Mouse (Mus musculus) testis, adult 2 months (tissue): ENCODE data around the gene Rhox12. TPM values are rescaled to one million over a fixed set of nuclear protein-coding genes. Genes with fewer than 3 reads are reported as not detected.

Source experiments
- H3K27ac ChIP-seq: fragments of 200-500 bp; 2 replicates; pipeline ENCODE4 v1.5.1; 2012; ENCODE audit warnings: low read depth, low read length; ENCODE audit not compliant: control insufficient read depth, insufficient read depth
- H3K27me3 ChIP-seq: fragments of 200-500 bp; 2 replicates; pipeline ENCODE4 v1.6.1; 2012; ENCODE audit warnings: mild to moderate bottlenecking, low read length, moderate library complexity; ENCODE audit not compliant: control insufficient read depth, insufficient read depth
- H3K36me3 ChIP-seq: fragments of 200-500 bp; 2 replicates; pipeline ENCODE4 v1.6.1; 2012; ENCODE audit warnings: mild to moderate bottlenecking, low read length; ENCODE audit not compliant: control insufficient read depth, insufficient read depth
- H3K4me1 ChIP-seq: fragments of 200-500 bp; 2 replicates; pipeline ENCODE4 v1.6.1; 2012; ENCODE audit warnings: low read length; ENCODE audit not compliant: control insufficient read depth, insufficient read depth
- H3K4me3 ChIP-seq: fragments of 200-500 bp; 2 replicates; pipeline ENCODE4 v1.5.1; 2012; ENCODE audit warnings: low read depth, mild to moderate bottlenecking, low read length, moderate library complexity, mixed read lengths; ENCODE audit not compliant: control insufficient read depth
- CTCF ChIP-seq: fragments of 200-500 bp; IDR thresholded peaks from 2 replicates; pipeline ENCODE4 v1.5.1; 2012; ENCODE audit warnings: low read depth, mild to moderate bottlenecking, inconsistent platforms, low read length, moderate library complexity; ENCODE audit not compliant: control insufficient read depth, insufficient read depth, insufficient replicate concordance
- POLR2A ChIP-seq: fragments of 200-500 bp; IDR thresholded peaks from 2 replicates; pipeline ENCODE4 v1.6.1; 2012; ENCODE audit warnings: low read depth, mild to moderate bottlenecking, inconsistent platforms, low read length, moderate library complexity; ENCODE audit not compliant: control insufficient read depth
- polyA plus RNA-seq: library from polyadenylated mRNA; depleted of rRNA; stranded (reverse); fragments of >200 nt; gene quantifications from 2 replicates; pipeline ENCODE4 v1.2.3, GENCODE M21; 2012; rRNA removed

The Rhox12 gene
- polyA plus RNA-seq, result not detected in 2 replicates

DNA sequence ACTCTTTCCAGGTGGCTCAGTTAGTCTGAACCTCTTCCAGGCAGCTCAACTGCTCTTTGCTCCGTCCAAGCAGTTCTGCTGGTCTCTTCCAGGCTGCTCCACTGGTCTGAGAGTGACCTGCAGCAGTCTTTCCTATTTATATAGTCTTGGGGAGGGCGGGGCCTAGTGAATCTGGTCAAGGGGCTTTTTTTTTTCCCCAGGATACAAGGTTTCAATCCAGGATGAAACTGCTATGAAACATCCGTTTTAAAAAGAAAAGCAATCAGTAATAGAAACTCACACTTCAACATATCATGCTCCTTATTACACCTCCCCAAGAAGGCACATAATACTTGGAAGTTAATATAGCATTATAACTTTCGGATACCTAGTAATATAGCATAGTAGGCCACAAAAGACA, at the start of gene Rhox12:
Gene Rhox12, minus strand, starts transcription at position 101 of the 400 bp plus-strand sequence.
- Histone ChIP-seq H3K27ac (no peak within 1 kb of the TSS), H3K4me1 (peaks cover 4% of the 10 kb centered on the region), H3K36me3 (no peaks in the 10 kb centered on the region), H3K27me3 (no peaks in the 10 kb centered on the region), H3K4me3 (no peak within 1 kb of the TSS)
- TF ChIP-seq CTCF (no peak), POLR2A (no peak)

DNA sequence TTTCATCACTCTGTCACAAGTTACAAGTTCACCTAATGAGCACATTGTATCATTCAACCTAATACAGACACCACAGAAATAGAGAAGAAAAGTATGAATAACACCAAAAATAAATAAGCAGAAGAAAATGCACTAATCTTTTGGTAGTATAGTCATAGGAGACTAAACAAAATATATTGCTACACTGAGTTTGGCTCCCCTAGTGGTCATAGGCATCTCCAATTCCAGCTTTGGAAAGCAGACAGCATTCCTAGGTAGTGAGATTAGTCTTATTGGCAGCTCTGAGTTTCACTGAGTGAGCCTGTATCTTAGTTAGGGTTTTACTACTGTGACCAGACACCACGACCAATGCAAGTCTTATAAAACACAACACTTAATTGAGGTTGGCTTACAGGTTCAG, 48.4 kb upstream of the Rhox12 start:
- H3K27ac ChIP-seq, result no peak overlapping the region
- H3K27me3 ChIP-seq, result no peaks in the 10 kb centered on the region
- H3K4me1 ChIP-seq, result no peaks in the 10 kb centered on the region
- TF ChIP-seq CTCF, result no peak
- TF ChIP-seq POLR2A, result no peak
- H3K4me3 ChIP-seq, result no peak overlapping the region
- H3K36me3 ChIP-seq, result no peaks in the 10 kb centered on the region

DNA sequence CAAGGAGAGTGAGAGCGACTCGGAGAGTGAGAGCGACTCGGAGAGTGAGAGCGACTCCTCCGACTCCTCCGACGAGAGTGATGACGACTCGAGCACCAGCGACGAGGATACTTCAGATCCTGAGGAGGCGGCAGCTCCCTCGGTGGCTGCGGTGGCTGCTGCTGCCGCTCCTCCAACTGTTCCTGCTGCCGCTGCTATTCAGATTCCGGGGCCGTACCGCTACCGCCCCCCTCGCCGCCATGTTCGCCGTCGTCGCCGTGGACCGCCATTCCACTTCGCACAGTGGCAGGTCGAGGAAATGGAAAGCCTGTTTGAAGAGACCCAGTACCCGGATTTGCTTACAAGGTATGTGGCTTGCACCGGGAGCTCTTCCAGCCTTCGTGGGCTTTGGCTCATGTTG, 10.8 kb upstream of the Rhox12 start:
- peak overlapping the region; percentile 93 for H3K4me3 ChIP-seq
- H3K27me3 ChIP-seq, result no peaks in the 10 kb centered on the region
- no peaks in the 10 kb centered on the region for H3K4me1 ChIP-seq
- TF ChIP-seq CTCF (no peak), POLR2A (no peak)
- no peaks in the 10 kb centered on the region for H3K36me3 ChIP-seq
- peak overlapping the region; percentile 87 for H3K27ac ChIP-seq

GRCm38 (mm10) chrX:38120982-38121381, 10.3 kb upstream of the Rhox12 start, which contains the start of gene Rhox13:
Gene Rhox13 (plus strand): TSS chrX:38121219.
- no peaks in the 10 kb centered on the region for H3K36me3 ChIP-seq
- H3K4me1 ChIP-seq, result no peaks in the 10 kb centered on the region
- no peak for TF ChIP-seq CTCF
- peak; percentile 47; the same call in 1 of the 2 replicates for TF ChIP-seq POLR2A
- H3K27ac ChIP-seq, result peak within 1 kb of the TSS; percentile 87
- no peaks in the 10 kb centered on the region for H3K27me3 ChIP-seq
- peak within 1 kb of the TSS; percentile 93 for H3K4me3 ChIP-seq

GRCm38 (mm10) chrX:38085041-38085440, 25.7 kb downstream of the Rhox12 start, which contains the start of gene Rhox11:
Gene Rhox11 (minus strand): TSS chrX:38085141.
- Histone ChIP-seq H3K36me3 (no peaks in the 10 kb centered on the region), H3K4me3 (peak within 1 kb of the TSS; percentile 80), H3K4me1 (peaks cover 3% of the 10 kb centered on the region; the same call in 1 of the 2 replicates), H3K27me3 (no peaks in the 10 kb centered on the region), H3K27ac (peak within 1 kb of the TSS; percentile 58)
- TF ChIP-seq CTCF (no peak), POLR2A (no peak)

GRCm38 (mm10) chrX:38084226-38084625, 26.5 kb downstream of the Rhox12 start:
- Histone ChIP-seq H3K27me3 (no peaks in the 10 kb centered on the region), H3K4me1 (peaks cover 3% of the 10 kb centered on the region; the same call in 1 of the 2 replicates), H3K36me3 (no peaks in the 10 kb centered on the region), H3K4me3 (peak overlapping the region; percentile 80), H3K27ac (no peak overlapping the region; the same call in 1 of the 2 replicates)
- TF ChIP-seq CTCF, result peak; percentile 72; the same call in 1 of the 2 replicates
- no peak for TF ChIP-seq POLR2A

- no peaks in the 10 kb centered on the region for H3K4me1 ChIP-seq
- no peak within 1 kb of the TSS for H3K27ac ChIP-seq
- H3K4me3 ChIP-seq, result no peak within 1 kb of the TSS
- no peaks in the 10 kb centered on the region for H3K27me3 ChIP-seq
- no peak for TF ChIP-seq CTCF
- no peak for TF ChIP-seq POLR2A
- no peaks in the 10 kb centered on the region for H3K36me3 ChIP-seq
Measured at GRCm38 (mm10) chrX:38066175-38066574, 44.5 kb downstream of the Rhox12 start, which contains the start of gene Rhox10. Gene Rhox10 (plus strand): TSS chrX:38066475.
